Mouse (Mus musculus) CD4-positive, CD25-positive, alpha-beta regulatory T cell, adult 4 months (primary cell): ENCODE data around the gene Mier2. TPM values are rescaled to one million over a fixed set of nuclear protein-coding genes. Genes with fewer than 3 reads are reported as not detected.

ENCODE experiments used
- ATAC-seq: one replicate; pipeline ENCODE4 v1.8.0; 2017
- polyA plus RNA-seq, 2 experiments: library from polyadenylated mRNA; unstranded; fragments of 100-300 nt; shearing (Covaris generic); gene quantifications; one replicate each; pipeline ENCODE4 v1.2.1; 2017

Gene Mier2
- polyA plus RNA-seq, 2 experiments from 2014 or later: 14.4 to 15.1 TPM

DNA sequence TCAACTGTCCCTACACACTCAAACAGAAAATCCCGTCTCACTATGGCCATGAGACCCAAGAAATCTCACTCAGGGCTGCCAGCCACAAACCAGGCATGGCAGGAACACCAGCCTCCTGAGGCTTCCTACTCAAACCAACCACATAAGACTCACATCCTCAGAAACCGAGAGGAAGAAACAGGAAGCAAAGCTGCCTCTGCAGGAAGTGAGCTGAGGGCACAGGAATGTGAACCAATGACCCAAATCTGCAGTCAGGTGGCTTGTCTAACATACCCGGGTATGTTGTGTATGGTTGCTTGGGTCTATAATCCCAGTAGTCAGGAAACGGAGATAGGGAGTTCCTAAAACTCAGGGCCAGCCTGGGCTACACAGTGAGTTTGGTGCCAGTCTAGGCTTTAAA, 16.1 kb downstream of the Mier2 start:
- no peak for ATAC-seq

DNA sequence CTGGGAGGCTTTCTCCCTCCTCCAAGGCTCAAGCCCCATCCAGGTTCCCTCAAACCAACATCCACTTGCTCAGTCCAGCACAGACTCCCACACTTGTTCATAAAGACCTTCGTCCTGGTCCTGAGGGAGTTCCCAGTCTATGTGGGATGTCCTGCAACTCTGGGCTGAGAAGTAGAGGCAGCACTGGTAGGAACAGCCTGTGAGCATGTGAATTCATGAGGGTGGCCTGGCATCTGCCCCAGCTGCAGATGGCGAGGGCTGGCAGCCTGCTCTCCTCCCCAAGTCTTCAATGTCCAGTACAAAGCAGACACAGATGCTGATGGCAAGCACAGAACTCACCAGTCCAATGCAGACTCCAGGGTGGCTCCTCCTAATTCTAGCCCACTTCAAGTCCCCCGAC, 16.7 kb downstream of the Mier2 start:
- no peak for ATAC-seq

DNA sequence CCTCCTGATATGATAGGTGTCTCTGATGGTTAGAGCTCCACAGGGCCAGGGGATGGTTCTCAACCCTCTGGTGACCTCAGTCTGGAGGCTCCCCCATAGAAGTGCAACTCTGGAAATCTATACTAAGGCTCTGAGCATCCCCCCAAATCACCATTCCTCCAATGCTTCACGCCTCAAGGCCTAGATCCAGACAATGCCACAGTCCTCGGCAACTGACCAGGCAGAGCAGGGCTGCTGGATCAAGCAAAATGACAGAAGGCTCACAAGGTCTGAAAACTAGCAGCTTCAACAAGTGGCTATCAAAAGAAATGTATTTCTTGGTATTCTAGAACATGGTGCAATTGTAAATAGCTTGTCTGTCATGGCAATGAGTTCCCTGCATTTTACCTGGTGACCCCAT, 17.2 kb downstream of the Mier2 start:
- no peak for ATAC-seq

DNA sequence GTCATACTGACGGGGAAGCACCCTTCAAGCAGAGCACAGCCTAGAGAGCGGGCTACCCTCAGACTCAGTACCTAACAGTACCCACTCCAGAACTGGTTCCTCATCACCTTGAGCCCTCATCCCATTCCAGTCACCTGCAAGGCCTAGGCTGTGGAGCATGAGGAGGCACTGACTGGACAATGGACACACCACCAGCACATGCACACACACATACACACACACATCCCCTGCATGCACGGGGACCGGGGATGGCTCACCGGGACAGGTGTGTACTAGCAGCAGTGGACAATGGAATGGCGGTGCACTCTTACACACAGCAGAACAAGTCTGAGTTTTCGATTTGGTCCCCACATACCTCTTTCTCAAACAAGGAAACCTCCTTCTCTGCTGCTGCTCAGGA, 17.7 kb downstream of the Mier2 start:
- ATAC-seq: no peak

DNA sequence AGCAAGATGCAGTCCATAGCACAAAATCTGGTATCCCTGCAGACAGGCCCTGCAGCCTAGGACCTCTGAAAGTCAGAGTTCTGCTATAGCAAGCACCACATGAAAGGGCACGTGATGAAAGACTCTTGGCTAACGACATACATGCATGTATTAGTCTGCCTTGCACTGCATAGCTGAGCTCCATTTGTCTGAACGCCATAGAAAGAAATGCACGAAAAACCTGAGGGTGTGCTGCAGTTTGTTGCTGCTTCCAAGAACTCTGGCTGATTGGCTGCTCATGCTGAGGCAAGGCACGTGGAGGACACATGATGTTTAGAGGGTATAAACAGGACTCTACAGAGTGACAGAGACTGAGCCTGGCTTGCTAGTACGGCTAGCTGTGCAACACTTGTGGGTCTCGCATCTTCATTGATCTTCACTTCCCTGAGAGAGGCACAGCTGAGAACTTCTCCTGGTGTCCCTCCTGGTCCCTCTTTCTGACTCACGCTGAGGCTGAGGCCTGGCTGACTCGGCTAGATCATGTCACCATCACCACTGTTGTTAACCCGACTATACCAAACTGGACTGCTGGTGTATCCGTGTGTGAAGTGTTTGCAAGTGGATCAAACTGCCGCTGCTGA, 18.4 kb downstream of the Mier2 start:
- ATAC-seq: no peak

DNA sequence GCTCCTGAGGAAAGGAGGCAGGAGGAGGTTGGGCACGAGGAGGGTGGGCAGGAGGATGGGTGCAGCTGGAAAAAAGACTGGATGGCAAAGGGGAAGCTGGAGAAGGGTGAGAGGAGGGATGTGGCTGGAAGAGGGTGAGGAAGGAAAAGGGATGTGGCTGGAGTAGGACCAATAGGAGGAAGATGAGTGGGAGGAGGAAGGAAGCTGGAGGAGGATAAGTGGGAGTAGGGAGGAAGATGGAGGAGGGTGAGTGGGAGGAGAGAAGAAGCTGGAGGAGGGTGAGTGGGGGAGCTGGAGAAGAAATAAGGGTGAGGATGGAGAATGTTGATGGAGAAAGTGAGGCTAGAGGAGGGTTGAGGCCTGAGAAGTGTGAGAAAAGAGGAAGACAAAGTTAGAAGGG, 19.6 kb downstream of the Mier2 start:
- no peak for ATAC-seq

DNA sequence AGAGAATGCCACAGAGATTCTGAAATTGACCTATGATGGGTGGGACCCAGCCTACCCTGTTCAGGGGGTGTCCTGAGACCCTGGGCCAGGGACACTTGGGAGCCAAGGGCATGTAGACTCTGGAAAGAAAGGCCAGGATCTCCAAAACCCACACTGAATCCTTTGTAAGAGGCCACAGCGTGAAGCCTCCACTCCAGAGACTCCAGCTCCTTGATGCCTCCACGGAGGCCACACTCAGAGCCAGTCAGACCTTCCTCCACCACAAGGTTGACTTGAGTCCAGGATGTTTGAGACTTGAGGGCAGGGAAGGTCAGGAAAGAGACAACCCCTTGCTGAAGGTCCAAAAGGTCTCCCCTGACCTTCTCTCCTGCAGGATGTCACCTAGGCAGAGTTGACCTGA, 20.6 kb downstream of the Mier2 start:
- no peak for ATAC-seq

DNA sequence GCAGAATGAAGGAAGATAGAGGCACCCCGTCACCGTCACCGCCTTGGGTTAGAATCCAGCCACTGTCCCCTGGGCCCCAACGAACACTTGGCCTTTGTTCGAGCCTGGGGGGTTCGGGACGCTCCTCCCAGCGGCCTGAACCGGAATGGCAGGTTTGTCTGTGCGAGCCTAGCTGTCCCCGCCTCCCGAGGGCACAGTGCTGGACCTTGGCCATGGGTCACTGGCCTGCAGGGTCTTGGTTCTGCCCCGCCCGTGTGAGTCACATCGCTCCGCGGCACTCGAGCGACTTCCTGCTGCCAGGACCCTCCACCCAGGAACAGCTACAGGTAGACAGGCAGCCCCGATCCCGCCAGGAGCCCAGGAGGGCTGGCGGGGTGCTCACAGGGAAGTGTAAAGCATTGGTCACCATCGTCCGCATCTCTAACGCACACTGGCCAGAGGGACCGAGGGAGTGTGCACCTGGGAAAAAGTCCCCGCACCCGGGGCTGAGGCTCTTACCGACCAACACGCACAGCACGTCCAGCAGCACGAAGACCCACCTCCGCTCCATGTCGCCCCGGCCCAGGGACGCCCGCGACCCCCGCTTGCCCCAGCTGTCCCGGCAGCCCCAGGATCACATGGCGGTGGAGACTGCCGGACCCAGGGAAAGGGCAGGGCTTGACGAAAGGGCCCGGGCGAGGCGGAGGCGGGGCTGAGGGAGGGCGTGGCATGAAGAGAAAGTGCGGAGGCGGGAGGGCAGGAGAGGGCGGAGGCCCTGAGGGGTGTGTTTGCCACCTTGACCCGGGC, 21.7 kb downstream of the Mier2 start, which contains the start of gene Plpp2:
Gene Plpp2, minus strand, starts transcription at position 671 of the 786 bp plus-strand sequence.
- ATAC-seq: peak; percentile 73

DNA sequence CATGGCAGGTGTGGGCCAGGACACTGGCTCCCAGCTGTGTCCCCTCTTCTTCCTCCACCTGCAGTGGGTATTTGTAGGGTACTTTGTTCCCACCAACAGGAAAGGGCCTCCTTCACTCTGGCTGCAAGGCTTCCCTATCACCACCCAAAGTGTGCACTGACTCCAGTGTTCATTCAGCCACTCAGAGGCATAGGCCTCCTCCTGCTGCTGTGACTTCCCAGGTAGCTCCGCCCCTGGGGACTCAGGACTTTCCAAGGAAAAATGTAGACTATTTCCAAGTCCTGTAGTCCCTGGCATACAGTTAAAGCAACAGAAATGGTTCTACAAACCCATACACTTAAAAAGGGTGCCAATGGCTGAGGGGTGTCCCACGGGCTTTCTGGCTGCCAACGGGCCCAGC, 22.3 kb downstream of the Mier2 start:
- peak; percentile 13 for ATAC-seq

DNA sequence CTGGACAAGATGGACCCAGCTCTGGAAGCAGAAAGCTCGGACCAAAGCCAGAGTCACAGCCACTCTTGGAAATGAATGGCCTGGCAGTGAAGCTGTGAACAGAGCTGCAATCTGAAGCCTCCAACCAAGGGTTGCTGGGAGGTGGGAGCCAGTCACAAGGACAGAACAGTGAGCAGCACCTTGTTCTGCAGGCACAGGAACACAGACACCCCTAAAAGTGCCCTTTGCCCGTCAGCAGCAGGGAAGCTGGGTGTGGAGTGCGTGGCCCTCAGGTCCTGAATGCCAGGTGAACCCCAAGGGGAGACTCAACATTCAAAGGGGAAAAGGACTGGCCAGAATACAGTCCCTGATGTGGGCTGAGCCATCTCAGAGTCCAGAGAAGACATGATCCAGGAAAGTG, 23.4 kb downstream of the Mier2 start:
- ATAC-seq: no peak

DNA sequence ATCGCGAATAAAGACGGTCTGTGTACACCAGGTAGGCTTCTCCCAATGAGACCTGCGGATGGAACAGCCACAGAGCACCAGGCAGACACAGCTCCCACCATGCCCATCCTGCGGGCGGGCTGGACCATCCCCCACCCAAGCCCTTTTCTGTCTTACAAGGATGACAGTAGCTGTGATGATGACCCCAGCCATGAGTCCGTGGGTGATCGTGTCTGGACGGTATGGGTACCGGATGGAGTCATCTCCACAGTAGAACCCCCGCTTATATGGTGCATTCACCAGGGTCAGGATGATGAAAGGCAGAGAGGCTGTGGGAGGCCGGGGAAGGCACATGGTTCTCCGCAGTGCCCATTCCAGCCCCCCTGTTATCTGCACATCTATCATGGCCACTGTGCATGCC, 24.3 kb downstream of the Mier2 start:
- ATAC-seq: no peak

DNA sequence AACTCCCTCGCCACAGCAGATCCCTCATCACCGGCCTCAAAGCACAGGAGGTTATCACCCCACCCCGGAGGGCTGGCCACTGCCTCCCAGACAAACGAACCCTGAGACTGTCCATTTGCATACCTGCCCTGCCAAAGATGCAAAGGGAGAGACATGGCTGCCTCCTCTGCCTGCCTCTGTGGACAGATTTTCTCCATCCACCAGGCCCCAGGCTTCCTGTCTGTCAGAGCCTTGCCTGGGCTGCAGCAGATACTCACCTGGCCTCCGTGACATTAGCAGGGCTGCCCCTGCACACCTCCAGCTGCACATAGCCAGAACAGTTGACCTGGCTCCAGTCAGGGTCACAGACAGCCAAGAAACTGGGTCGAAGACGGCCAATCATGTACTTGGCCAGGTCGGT, 24.8 kb downstream of the Mier2 start:
- ATAC-seq: no peak

DNA sequence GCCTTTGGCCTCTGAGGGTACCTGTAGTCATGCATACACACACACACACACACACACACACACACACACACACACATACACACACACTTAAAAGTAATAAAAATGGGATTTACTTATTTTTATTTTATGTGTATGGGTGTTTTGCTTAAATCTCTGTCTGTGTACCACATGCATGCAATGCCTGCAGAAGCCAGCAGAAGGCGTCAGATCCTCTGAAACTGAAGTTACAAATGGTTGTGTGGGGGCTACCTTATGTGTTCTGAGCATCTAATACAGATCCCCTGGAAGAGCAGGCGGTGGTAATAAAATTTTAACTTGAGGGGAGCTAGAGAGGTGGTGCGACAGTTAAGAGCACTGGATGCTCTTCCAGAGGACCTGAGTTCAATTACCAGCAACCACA, 26.9 kb downstream of the Mier2 start:
- ATAC-seq: no peak

DNA sequence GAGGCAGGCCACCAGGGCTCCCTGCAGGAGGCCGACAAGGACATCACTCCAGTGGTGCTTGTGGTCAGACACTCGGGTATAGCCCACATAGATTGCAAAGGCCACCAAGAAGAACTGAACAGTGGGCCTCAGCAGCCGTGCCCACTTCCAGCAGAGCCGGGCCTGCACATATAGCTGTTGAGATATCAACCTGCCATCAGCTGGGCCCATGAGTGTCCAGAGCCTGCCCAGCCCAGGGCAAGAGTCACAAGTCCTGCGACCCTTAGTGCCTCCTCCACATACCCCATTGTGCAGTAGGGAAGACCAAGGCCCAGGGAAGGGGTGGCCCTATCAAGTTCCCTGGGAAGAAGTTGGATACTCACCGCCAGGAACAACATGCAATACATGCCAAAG, 27.6 kb downstream of the Mier2 start:
- no peak for ATAC-seq

DNA sequence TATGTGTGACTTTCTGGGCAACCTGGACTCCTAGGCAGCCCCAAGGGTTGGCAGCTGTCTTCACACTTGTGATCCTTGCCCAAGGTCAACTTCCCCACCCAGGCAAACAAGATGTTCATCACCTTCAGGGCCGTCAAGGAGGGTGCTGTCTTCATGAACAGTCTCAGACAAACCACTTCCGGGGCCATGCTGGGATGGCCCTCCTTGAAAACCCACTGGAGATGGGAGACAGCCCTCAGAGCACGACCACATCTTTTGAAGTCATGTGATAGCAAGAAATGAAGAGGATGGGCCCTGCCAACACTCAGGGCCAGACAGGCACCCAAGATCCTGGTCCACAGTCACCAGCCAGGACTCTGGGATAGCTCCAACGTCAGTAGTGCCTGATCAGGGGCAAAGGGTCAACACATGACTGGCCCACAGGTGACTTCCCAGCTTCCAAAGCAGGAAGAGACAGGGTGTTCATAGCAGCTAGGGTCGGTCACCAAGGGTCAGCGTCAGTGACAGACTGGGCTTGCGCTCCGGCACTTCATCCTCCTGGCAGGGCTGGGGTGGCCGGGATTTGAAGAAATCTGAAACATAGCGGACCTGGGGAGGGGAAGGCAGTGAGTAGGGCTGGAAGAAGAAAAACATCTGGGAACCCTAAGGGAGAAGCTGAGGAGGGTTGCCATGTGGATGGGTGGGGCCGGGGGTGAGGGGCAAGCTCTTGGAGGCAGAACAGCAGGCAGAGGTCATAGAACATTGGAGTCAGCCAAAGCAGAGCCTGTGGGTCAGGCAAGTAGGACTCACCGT, 28.1 kb downstream of the Mier2 start:
- no peak for ATAC-seq

DNA sequence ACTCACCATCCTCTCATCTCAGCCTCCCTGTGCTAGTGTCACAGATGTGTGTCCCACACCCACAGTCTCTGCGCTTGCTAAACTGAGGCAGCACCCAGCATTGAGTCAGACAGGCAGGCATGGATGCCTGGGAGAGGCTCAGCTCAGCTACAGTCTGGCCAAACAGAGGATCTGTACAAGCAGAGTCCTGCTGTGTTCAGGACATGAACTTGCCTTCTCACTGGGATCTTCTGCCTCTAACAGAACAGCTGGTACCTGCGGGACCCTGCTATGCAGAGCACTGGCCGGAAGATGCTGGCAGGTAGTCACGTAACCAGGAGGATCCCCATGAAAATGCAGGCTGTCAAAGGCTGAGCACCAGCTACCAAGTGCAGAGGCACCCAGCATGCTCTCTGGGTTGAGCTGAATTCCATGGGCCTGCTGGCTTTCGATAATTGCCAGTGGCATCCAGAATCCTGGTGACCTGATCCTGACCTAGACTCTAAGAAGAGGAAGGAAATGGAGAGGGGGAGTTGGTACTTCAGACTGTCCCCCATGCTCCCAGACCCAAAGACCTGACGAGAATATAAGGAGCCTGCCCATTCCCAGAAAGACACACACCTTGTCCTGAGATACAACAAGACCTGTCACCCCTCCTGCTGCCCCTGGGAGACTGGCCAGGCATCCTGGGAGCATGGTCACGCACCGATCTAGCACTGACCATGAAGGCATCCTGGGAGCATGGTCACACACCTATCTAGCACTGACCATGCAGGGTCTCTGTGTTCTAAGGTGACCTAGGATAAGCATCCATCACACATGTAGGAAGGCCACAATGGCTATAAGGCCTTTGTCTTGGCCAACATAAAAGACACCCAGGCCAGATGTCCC, 29.3 kb downstream of the Mier2 start:
- no peak for ATAC-seq

DNA sequence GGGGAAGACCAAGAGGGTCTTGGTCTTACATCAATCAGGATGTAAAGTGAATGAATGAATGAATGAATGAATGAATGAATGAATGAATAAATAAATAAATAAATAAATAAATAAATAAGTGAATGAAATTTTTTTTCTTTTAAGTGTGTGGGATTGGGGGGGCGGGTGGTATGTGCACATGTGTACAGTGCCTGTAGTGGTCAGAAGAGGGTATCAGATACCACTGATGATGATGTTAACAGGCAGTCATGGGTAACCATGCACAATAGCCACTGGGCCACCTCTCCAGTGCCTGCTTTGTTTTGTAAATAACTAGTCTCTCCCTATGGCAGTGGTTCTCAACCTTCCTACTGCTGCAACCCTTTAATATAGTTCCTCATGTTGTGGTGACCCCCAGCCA, 30.6 kb downstream of the Mier2 start:
- ATAC-seq: no peak

DNA sequence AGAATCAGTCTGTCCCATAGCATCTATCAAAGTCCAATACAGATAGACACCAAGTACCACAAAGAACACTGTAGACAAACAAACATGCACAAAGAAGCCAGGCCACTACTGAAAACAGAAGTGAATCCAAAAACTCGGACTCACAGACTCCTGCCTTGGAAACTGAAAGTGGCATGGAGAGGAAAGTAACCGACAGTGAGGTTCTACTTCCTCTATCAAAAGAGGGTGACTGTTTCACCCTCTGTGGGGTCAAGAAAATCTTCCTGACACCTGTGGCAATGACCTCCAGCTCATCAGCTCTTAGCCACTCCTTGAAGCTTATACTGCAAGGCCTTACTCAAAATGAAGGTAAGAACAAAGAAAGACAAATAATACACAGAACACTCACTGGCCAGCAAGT, 48.3 kb downstream of the Mier2 start:
- ATAC-seq: no peak

DNA sequence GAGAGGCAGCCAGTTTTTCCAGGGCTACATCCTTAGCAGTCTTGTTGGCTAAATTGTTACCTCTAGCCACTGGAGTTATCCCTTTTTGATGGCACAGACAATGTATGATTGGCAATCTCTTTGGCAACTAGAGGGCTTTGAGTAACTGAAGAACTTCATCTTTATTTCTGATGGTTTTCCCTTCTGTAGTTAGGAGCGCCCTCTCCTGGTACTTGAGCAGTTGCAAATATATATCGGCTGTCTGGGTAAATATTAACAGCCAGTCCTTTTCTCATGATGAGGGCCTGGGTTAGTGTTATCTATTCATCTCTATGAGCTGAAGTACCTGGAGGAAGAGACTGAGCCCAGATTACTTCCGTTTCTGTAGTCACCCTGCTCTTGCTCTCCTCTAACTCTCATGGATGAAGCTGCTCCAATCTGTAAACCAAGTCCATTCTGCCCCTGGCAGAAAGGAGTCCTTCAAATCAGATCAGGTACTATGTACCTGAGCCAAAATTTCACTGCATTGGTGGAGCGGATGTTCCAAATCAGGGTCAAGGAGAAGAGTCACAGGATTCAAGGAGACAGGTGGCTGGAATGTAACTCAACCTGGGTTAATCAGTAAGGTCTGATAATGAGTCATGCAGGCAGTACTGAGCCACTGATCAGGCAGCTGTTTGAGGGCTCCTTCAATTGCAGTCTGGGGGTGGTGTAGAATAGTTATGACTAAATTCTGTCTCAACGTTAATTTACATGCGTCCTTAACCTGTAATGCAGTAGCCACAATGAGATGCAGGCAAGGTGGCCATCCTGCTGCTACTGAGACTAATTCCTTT, 52.0 kb downstream of the Mier2 start:
- no peak for ATAC-seq

DNA sequence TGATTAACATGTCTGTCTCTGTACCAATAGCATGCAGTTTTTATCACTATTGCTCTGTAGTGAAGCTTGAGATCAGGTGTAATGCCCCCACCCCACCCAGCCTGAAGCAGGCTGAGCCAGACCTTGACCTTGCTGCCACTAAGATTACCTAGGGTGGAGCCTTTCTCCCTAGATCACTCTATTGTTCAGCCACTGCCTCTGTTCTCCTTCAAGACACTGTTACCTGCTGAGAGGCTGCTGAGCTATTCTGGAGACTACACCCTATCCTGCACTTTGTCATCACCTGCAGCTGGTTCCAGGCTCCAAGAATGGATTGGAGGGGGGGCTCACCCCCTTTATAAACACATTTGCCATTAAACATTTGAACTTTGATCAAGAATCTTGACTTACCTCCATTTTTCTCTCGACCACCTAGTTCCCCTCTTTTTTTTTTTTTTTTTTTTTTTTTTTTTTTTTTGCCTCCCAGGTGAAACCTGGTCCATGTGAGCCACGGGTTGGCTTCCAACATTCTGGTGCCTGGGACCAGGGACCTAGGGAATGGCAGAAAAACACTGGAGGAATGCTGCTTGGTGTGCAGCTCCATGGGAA, 58.2 kb downstream of the Mier2 start:
- no peak for ATAC-seq

DNA sequence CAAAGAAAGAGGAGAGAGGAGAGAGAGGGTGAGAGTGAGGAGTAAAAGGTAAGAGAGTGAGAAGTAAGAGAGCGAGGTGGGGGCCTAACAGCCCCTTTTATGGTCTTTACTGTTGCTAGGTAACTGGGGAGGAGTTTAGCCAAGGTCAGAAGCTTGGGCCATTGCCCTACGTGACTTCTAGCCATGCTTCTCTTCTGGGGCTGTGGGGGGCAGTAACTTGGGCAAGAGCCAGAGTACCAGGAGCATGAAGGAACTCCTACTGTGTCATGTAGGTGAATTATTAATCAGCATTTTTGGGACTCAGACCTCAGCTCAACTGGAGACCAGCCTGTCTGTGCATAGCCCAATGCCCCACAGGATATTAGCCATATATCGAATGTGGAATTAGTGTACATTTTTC, 59.1 kb downstream of the Mier2 start:
- ATAC-seq: no peak
